Mouse (Mus musculus): ENCODE data around the gene Taf15.

Taf15 gene

GRCm38 (mm10) chr11:83457912-83458601, 14.8 kb upstream of the Taf15 start:
- DNase-seq = no peak

DNA sequence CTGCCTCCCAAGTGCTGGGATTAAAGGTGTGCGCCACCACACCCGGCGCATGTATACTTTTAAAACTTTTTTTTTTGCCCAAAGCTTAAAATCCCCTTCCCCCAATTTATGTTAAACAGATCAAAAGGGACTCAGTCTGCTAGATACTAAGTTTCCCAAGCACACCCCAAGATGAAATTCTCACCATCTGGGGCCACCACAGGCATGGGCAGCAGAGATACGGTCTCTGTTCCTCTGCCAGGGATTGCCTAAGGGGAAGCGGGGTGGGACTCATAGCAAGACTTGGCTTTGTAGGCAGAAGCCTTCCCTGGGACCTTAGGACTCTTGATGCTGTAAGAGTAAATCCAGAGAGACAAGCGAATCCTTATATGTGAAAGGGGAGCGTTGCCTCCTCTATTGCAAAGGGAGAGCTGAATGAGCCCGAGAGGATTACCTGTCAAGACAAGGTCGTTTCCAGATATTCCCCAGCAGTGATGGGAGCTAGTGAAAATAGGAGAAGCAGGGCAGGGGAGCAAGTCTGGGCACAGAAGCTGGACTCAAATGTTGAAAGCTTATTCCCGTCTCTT, 11.3 kb upstream of the Taf15 start:
- no peak for DNase-seq

GRCm38 (mm10) chr11:83462711-83463244, 10.1 kb upstream of the Taf15 start, which contains the start of gene Mmp28:
TSS of gene Mmp28 (minus strand) at chr11:83463071.
- peak; percentile 34 to 56 for DNase-seq

DNA sequence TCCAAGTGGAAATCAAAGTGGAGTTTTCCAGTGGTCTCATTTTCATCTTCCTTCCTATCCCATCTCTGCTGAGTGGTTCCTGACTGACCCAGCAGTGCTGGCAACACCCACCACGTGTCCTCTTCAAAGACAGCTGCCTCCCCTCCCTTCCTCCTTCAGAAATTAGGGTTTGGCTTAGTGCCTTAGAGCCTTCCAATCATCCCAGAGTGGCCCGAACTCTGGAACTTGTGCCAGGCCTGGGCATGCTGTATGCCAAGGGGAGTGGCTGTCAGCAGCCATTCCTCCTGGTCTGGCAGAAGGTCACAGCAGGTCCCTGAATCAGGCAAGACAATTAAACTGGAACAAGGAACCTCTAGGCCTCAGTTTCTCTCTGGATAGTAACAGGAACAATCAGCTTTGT, 6.9 kb upstream of the Taf15 start:
- peak; percentile 78 to 89 for DNase-seq

- DNase-seq = peak; percentile 25 to 44
Observed at GRCm38 (mm10) chr11:83467120-83467652, 5.7 kb upstream of the Taf15 start.

GRCm38 (mm10) chr11:83468765-83469164, 4.1 kb upstream of the Taf15 start:
- no peak for DNase-seq

DNA sequence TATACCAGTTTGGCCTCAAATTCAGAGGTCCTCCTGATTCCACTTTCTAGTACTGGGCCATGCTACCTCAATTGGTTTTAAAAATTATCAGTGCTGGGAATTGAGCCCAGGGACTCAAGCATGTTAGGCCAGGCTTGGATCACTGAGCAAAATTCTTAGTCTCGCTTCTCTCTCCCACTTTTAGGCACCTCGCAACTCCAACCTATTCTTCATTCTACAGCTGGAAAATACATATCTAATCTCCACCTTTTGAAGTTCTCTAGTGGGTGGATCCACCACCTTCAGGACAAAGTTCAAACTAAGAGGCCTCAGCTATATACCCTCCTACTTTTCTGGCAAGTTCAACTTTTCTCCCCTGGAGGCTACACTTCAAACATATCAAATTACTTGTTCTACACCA, 1.1 kb upstream of the Taf15 start:
- DNase-seq = no peak

DNA sequence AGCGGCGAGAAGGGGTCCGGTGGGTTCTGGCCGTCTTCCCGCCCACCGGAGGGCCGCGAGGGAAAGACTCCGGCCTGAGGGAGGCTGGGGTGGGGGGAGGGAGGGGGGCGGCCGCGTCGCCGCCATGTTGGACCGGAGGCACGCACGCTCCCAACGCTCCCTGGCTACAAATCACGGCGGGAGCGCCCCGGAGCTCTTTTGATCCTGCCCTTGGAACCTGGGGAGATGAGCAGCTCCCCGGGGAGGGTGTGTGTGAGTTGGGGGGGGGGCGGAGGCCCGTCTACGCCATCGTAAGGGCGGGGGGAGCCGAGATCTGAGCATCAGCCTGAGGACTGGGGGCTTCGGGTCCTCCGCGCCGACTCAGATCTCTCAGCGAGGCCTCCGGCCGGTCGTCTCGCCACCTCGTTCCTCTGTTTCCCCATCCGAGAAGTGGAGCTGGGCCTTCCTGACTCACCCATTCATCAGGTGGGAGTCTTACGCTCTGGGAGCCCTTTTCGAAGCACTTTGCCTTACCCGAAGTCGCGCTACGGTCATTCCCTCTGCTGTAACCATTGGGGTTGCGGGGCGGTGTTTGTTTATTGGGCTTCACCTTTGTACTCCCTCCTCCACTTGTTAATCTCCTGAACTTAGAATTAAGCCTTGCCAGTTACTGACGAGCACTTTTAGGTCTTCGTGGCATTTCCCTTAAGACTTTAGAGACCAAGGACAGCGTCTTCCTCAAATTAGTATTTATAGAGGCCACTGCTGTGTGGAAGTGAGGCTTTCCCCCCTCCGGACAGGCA, 540 bp downstream of the Taf15 start:
- DNase-seq = no peak

GRCm38 (mm10) chr11:83491488-83491887, 18.6 kb downstream of the Taf15 start:
- DNase-seq = no peak

DNA sequence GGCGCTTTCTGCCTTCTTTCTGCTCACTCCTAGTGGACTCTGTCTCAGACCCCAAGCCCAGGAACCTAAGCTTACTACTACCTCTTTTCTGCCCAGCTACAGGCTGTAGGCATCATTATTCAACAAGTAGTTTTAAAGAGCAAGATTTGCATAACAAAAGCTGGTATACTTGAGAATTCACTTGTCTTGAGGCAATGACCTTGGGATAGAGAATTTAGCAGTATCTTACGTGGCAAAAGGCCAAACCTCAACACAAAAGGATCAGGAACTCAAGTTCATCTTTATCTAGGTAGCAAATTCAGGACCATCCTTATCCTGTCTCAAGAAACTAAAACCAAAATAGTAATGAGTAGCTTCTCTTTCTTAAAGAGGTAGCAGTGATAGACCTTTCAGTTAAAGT, 22.7 kb downstream of the Taf15 start:
- no peak for DNase-seq

- no peak for DNase-seq
Observed at GRCm38 (mm10) chr11:83504308-83504707, 31.4 kb downstream of the Taf15 start.

GRCm38 (mm10) chr11:83509521-83509920, 36.6 kb downstream of the Taf15 start:
- no peak for DNase-seq

GRCm38 (mm10) chr11:83517153-83517552, 44.3 kb downstream of the Taf15 start:
- no peak for DNase-seq

DNA sequence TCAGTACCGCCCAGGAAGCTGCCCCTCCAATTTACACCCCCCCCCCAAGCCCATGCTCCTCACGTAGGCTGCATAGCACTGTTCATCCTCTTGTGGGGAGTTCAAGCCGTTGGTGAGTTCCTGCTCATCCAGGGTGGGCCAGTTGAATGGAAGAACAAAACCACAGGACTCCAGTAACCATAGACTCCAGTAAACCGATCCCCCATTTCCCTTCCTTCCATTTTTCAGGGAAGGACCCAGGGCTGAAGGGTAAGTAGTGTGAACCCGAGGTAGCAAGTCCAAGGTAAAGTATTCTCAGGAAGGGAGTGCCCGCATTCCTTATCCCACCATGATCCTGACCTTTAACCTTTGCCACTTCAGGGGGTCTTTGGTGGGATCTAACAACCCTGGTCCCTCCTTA, 45.5 kb downstream of the Taf15 start:
- no peak for DNase-seq

- no peak for DNase-seq
Observed at GRCm38 (mm10) chr11:83522075-83522474, 49.2 kb downstream of the Taf15 start, which contains the start of gene Heatr9. TSS of gene Heatr9 (minus strand) at chr11:83522175.

DNA sequence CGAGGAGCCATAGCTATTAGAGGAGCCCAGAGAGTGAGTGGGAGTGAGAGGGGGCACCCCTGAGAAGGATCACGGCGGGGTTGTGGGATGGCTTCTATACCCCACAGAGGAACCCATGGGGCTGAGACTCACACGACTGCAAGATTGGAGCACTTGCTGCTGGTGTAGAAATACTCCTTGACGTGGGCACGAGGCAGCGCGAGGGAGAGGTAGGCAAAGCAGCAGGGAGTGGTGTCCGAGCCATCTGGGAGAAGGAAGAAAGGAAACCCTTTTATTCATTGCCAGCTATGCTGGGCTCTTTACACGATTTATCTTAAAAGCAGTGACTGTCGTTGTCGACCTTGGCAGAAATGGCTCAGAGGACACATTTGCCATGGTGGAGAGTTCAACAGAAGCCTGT, 56.1 kb downstream of the Taf15 start:
- DNase-seq = no peak

- DNase-seq = no peak
Observed at GRCm38 (mm10) chr11:83530360-83530759, 57.5 kb downstream of the Taf15 start, which contains the start of gene Ccl5. TSS of gene Ccl5 (minus strand) at chr11:83530518.

GRCm38 (mm10) chr11:83533192-83533591, 60.3 kb downstream of the Taf15 start:
- DNase-seq = no peak

- no peak for DNase-seq
Observed at GRCm38 (mm10) chr11:83534143-83534542, 61.3 kb downstream of the Taf15 start.

- peak; percentile 29 to 37 for DNase-seq
Observed at GRCm38 (mm10) chr11:83534609-83535423, 61.9 kb downstream of the Taf15 start.

GRCm38 (mm10) chr11:83536831-83537230, 63.9 kb downstream of the Taf15 start:
- DNase-seq = no peak

DNA sequence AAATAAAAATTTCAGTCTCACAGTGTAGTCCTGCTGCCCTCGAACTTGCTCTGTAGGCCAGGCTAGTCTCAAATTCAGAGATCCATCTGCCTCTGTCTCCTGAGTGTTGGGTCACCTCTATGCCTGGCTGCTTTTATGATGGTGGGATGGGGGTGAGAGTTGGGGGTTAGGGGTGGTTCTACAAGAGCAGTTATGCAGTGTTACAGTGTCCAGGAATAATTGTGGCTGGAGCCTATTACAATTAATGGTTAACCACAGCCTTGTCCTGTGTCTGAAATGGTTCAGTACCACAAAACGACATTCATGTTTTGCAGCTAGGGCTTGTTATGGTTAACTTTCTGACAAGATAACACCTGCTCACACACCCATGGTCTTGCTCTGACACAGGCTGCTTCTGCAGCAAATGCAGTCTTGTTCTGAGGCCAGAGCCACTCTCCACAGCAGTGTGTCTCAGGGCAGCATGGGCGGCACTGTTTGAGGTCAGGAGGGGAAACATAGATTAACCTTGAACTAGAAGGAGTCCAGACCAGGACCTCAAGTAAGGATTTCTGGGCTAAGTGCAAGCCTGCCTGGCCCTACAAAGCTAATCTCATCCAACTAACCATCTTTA, 65.9 kb downstream of the Taf15 start:
- no peak for DNase-seq

Data from cerebellum, adult 18-20 months (tissue).